Mouse (Mus musculus): ENCODE measurements around the gene Lrpap1. TPM values are rescaled to one million over a fixed set of nuclear protein-coding genes. Genes with fewer than 3 reads are reported as not detected.

Gene Lrpap1
- polyA plus RNA-seq, 1 experiment from 2014 or later: 83.7 TPM

- no peak overlapping the region for H3K4me3 ChIP-seq (ENCODE audit: low read depth, low read length)
- ATAC-seq (replicated peaks; ENCODE audit: low FRiP score): no peak
- H3K4me1 ChIP-seq (replicated peaks; ENCODE audit: control insufficient read depth, insufficient read depth, low read length): no peaks in the 10 kb centered on the region
- no peak overlapping the region for H3K27ac ChIP-seq (ENCODE audit: low read depth, low read length)
- no peaks in the 10 kb centered on the region for H3K9me3 ChIP-seq (ENCODE audit: control insufficient read depth, low read length)
- no peaks in the 10 kb centered on the region for H3K27me3 ChIP-seq (ENCODE audit: control insufficient read depth, insufficient read depth, low read length)
- no peak overlapping the region for H3K4me2 ChIP-seq (ENCODE audit: low read depth, low read length, severe bottlenecking)
- 85% methylated on average over 3 of the region's 3 CpGs for WGBS
- no peaks in the 10 kb centered on the region for H3K36me3 ChIP-seq (ENCODE audit: control insufficient read depth, insufficient read depth, low read length)
- DNase-seq (ENCODE audit: low spot score): no peak
- no peak overlapping the region for H3K9ac ChIP-seq (ENCODE audit: low read length)
These were observed 20.7 kb downstream of the Lrpap1 start for GRCm38 (mm10) chr5:35084913-35085312.

GRCm38 (mm10) chr5:35079101-35079500 lies 26.5 kb downstream of the Lrpap1 start:
- Histone ChIP-seq H3K27me3 (ENCODE audit: control insufficient read depth, insufficient read depth, low read length) (peaks cover 8% of the 10 kb centered on the region; the same call in 1 of the 2 replicates), H3K9ac (ENCODE audit: low read length) (no peak overlapping the region; the same call in 1 of the 2 replicates), H3K4me1 (replicated peaks; ENCODE audit: control insufficient read depth, insufficient read depth, low read length) (0 out of 2 replicates have a peak, but pooled peaks cover 2% of the 10 kb centered on the region), H3K4me2 (ENCODE audit: low read depth, low read length, severe bottlenecking) (no peak overlapping the region), H3K36me3 (ENCODE audit: control insufficient read depth, insufficient read depth, low read length) (no peaks in the 10 kb centered on the region), H3K4me3 (ENCODE audit: low read depth, low read length) (no peak overlapping the region), H3K27ac (ENCODE audit: low read depth, low read length) (no peak overlapping the region), H3K9me3 (ENCODE audit: control insufficient read depth, low read length) (no peaks in the 10 kb centered on the region)
- DNase-seq (ENCODE audit: low spot score): no peak
- 33% methylated on average over 18 of the region's 18 CpGs for WGBS
- ATAC-seq (replicated peaks; ENCODE audit: low FRiP score): no peak

- Histone ChIP-seq H3K36me3 (ENCODE audit: control insufficient read depth, insufficient read depth, low read length) (no peaks in the 10 kb centered on the region), H3K9me3 (ENCODE audit: control insufficient read depth, low read length) (no peaks in the 10 kb centered on the region), H3K27me3 (ENCODE audit: control insufficient read depth, insufficient read depth, low read length) (peaks cover 8% of the 10 kb centered on the region; the same call in 1 of the 2 replicates), H3K9ac (ENCODE audit: low read length) (no peak overlapping the region), H3K4me3 (ENCODE audit: low read depth, low read length) (no peak overlapping the region), H3K4me1 (replicated peaks; ENCODE audit: control insufficient read depth, insufficient read depth, low read length) (0 out of 2 replicates have a peak, but pooled peaks cover 2% of the 10 kb centered on the region), H3K27ac (ENCODE audit: low read depth, low read length) (no peak overlapping the region), H3K4me2 (ENCODE audit: low read depth, low read length, severe bottlenecking) (no peak overlapping the region)
- ATAC-seq (replicated peaks; ENCODE audit: low FRiP score): no peak
- 85% methylated on average over 1 of the region's 1 CpGs for WGBS
- no peak for DNase-seq (ENCODE audit: low spot score)
These were observed 29.2 kb downstream of the Lrpap1 start for GRCm38 (mm10) chr5:35076369-35076768.

- no peaks in the 10 kb centered on the region for H3K36me3 ChIP-seq (ENCODE audit: control insufficient read depth, insufficient read depth, low read length)
- H3K27me3 ChIP-seq (ENCODE audit: control insufficient read depth, insufficient read depth, low read length): peaks cover under 1% of the 10 kb centered on the region; the same call in 1 of the 2 replicates
- no peak overlapping the region for H3K4me3 ChIP-seq (ENCODE audit: low read depth, low read length)
- H3K4me1 ChIP-seq (replicated peaks; ENCODE audit: control insufficient read depth, insufficient read depth, low read length): no peaks in the 10 kb centered on the region
- no peak for DNase-seq (ENCODE audit: low spot score)
- no peak overlapping the region for H3K9ac ChIP-seq (ENCODE audit: low read length)
- H3K27ac ChIP-seq (ENCODE audit: low read depth, low read length): no peak overlapping the region
- no peak overlapping the region for H3K4me2 ChIP-seq (ENCODE audit: low read depth, low read length, severe bottlenecking)
- whole genome bisulfite sequencing: 77% methylated on average over 9 of the region's 9 CpGs
- H3K9me3 ChIP-seq (ENCODE audit: control insufficient read depth, low read length): no peaks in the 10 kb centered on the region
- no peak for ATAC-seq (replicated peaks; ENCODE audit: low FRiP score)
These were observed 31.6 kb downstream of the Lrpap1 start for GRCm38 (mm10) chr5:35073992-35074391.

- Histone ChIP-seq H3K4me3 (ENCODE audit: low read depth, low read length) (no peak overlapping the region), H3K27me3 (ENCODE audit: control insufficient read depth, insufficient read depth, low read length) (no peaks in the 10 kb centered on the region), H3K9me3 (ENCODE audit: control insufficient read depth, low read length) (no peaks in the 10 kb centered on the region), H3K27ac (ENCODE audit: low read depth, low read length) (no peak overlapping the region), H3K9ac (ENCODE audit: low read length) (no peak overlapping the region), H3K4me2 (ENCODE audit: low read depth, low read length, severe bottlenecking) (no peak overlapping the region), H3K4me1 (replicated peaks; ENCODE audit: control insufficient read depth, insufficient read depth, low read length) (no peaks in the 10 kb centered on the region), H3K36me3 (ENCODE audit: control insufficient read depth, insufficient read depth, low read length) (no peaks in the 10 kb centered on the region)
- 88% methylated on average over 11 of the region's 11 CpGs for WGBS
- DNase-seq (ENCODE audit: low spot score) (no peak), ATAC-seq (replicated peaks; ENCODE audit: low FRiP score) (no peak)
These were observed 32.3 kb downstream of the Lrpap1 start for GRCm38 (mm10) chr5:35073235-35073634.

- no peaks in the 10 kb centered on the region for H3K9me3 ChIP-seq (ENCODE audit: control insufficient read depth, low read length)
- no peak for ATAC-seq (replicated peaks; ENCODE audit: low FRiP score)
- no peak overlapping the region for H3K27ac ChIP-seq (ENCODE audit: low read depth, low read length)
- no peak overlapping the region for H3K9ac ChIP-seq (ENCODE audit: low read length)
- no peak overlapping the region for H3K4me3 ChIP-seq (ENCODE audit: low read depth, low read length)
- no peak for DNase-seq (ENCODE audit: low spot score)
- H3K27me3 ChIP-seq (ENCODE audit: control insufficient read depth, insufficient read depth, low read length): no peaks in the 10 kb centered on the region
- no peaks in the 10 kb centered on the region for H3K36me3 ChIP-seq (ENCODE audit: control insufficient read depth, insufficient read depth, low read length)
- WGBS: 92% methylated on average over 6 of the region's 6 CpGs
- H3K4me2 ChIP-seq (ENCODE audit: low read depth, low read length, severe bottlenecking): no peak overlapping the region
- H3K4me1 ChIP-seq (replicated peaks; ENCODE audit: control insufficient read depth, insufficient read depth, low read length): no peaks in the 10 kb centered on the region
These were observed 33.7 kb downstream of the Lrpap1 start for GRCm38 (mm10) chr5:35071855-35072254.

- Histone ChIP-seq H3K36me3 (ENCODE audit: control insufficient read depth, insufficient read depth, low read length) (no peaks in the 10 kb centered on the region), H3K9ac (ENCODE audit: low read length) (no peak overlapping the region), H3K9me3 (ENCODE audit: control insufficient read depth, low read length) (no peaks in the 10 kb centered on the region), H3K4me1 (replicated peaks; ENCODE audit: control insufficient read depth, insufficient read depth, low read length) (no peaks in the 10 kb centered on the region), H3K4me3 (ENCODE audit: low read depth, low read length) (no peak overlapping the region), H3K27ac (ENCODE audit: low read depth, low read length) (no peak overlapping the region), H3K27me3 (ENCODE audit: control insufficient read depth, insufficient read depth, low read length) (no peaks in the 10 kb centered on the region), H3K4me2 (ENCODE audit: low read depth, low read length, severe bottlenecking) (no peak overlapping the region)
- no peak for ATAC-seq (replicated peaks; ENCODE audit: low FRiP score)
- 75% methylated on average over 7 of the region's 7 CpGs for WGBS
- no peak for DNase-seq (ENCODE audit: low spot score)
These were observed 34.6 kb downstream of the Lrpap1 start for GRCm38 (mm10) chr5:35070953-35071352.

GRCm38 (mm10) chr5:35070314-35070713 lies 35.3 kb downstream of the Lrpap1 start:
- 92% methylated on average over 8 of the region's 8 CpGs for WGBS

GRCm38 (mm10) chr5:35069841-35070240 lies 35.7 kb downstream of the Lrpap1 start:
- no peaks in the 10 kb centered on the region for H3K9me3 ChIP-seq (ENCODE audit: control insufficient read depth, low read length)
- DNase-seq (ENCODE audit: low spot score): no peak
- H3K4me2 ChIP-seq (ENCODE audit: low read depth, low read length, severe bottlenecking): no peak overlapping the region
- H3K27me3 ChIP-seq (ENCODE audit: control insufficient read depth, insufficient read depth, low read length): no peaks in the 10 kb centered on the region
- H3K27ac ChIP-seq (ENCODE audit: low read depth, low read length): no peak overlapping the region
- WGBS: 88% methylated on average over 2 of the region's 2 CpGs
- H3K36me3 ChIP-seq (ENCODE audit: control insufficient read depth, insufficient read depth, low read length): no peaks in the 10 kb centered on the region
- no peak for ATAC-seq (replicated peaks; ENCODE audit: low FRiP score)
- H3K4me3 ChIP-seq (ENCODE audit: low read depth, low read length): no peak overlapping the region
- no peak overlapping the region for H3K9ac ChIP-seq (ENCODE audit: low read length)
- no peaks in the 10 kb centered on the region for H3K4me1 ChIP-seq (replicated peaks; ENCODE audit: control insufficient read depth, insufficient read depth, low read length)

More at GRCm38 (mm10) chr5:35070314-35070713, 35.3 kb downstream of the Lrpap1 start:
- Histone ChIP-seq H3K27ac (ENCODE audit: low read depth, low read length) (no peak overlapping the region), H3K4me1 (replicated peaks; ENCODE audit: control insufficient read depth, insufficient read depth, low read length) (no peaks in the 10 kb centered on the region), H3K27me3 (ENCODE audit: control insufficient read depth, insufficient read depth, low read length) (no peaks in the 10 kb centered on the region), H3K9ac (ENCODE audit: low read length) (no peak overlapping the region), H3K4me2 (ENCODE audit: low read depth, low read length, severe bottlenecking) (no peak overlapping the region), H3K36me3 (ENCODE audit: control insufficient read depth, insufficient read depth, low read length) (no peaks in the 10 kb centered on the region), H3K4me3 (ENCODE audit: low read depth, low read length) (no peak overlapping the region), H3K9me3 (ENCODE audit: control insufficient read depth, low read length) (no peaks in the 10 kb centered on the region)
- ATAC-seq (replicated peaks; ENCODE audit: low FRiP score) (no peak), DNase-seq (ENCODE audit: low spot score) (no peak)

Measured in forebrain, embryonic 11.5 days (tissue).